Mouse (Mus musculus) monocyte, adult 5-6 weeks (primary cell): ENCODE measurements around the gene Src. TPM values are rescaled to one million over a fixed set of nuclear protein-coding genes. Genes with fewer than 3 reads are reported as not detected.

Source experiments
- ATAC-seq: fragments of 153-309, 156-312 bp; replicated peaks from 2 replicates; pipeline ENCODE4 v1.8.0; 2017; ENCODE audit warnings: mild to moderate bottlenecking; ENCODE audit not compliant: low TSS enrichment, insufficient number of reproducible peaks, severe bottlenecking, poor library complexity, low FRiP score
- total RNA-seq: library from RNA; stranded (forward); fragments of 200-1000, 200-491, 200-594 nt; gene quantifications from 3 replicates; pipeline ENCODE4 v1.2.3, GENCODE M21; 2017

The Src gene
- total RNA-seq, 1 experiment from 2014 or later = 0.29 TPM

- no peak for ATAC-seq
These were observed 90.9 kb downstream of the Src start for GRCm38 (mm10) chr2:157509182-157509581.

GRCm38 (mm10) chr2:157510031-157510430, 91.8 kb downstream of the Src start:
- ATAC-seq = no peak

GRCm38 (mm10) chr2:157512859-157513258, 94.6 kb downstream of the Src start:
- ATAC-seq = no peak

GRCm38 (mm10) chr2:157513737-157514208, 95.5 kb downstream of the Src start:
- no peak for ATAC-seq

- no peak for ATAC-seq
These were observed 96.1 kb downstream of the Src start for GRCm38 (mm10) chr2:157514353-157514752.

GRCm38 (mm10) chr2:157517526-157517925, 99.3 kb downstream of the Src start:
- no peak for ATAC-seq

- ATAC-seq = no peak
These were observed 100.2 kb downstream of the Src start for GRCm38 (mm10) chr2:157518451-157518850.

GRCm38 (mm10) chr2:157519452-157519851, 101.2 kb downstream of the Src start:
- no peak for ATAC-seq

GRCm38 (mm10) chr2:157520496-157520895, 102.3 kb downstream of the Src start:
- ATAC-seq = no peak

Other genes with a start within 250 kb of the Src start
- 30.9 to 49.8 TPM (median 34.4 TPM) in 3 replicates for gene Rbl1, start 213.9 kb upstream of the Src start, total RNA-seq
- gene Rpn2, start 139.4 kb upstream of the Src start, total RNA-seq = 116 to 132 TPM (median 127 TPM) in 3 replicates
- gene Mroh8, start 138.9 kb upstream of the Src start, total RNA-seq = not detected in 3 replicates
- gene Ghrh, start 70.9 kb upstream of the Src start, total RNA-seq = not detected in 3 replicates
- gene Manbal, start 50.9 kb upstream of the Src start, total RNA-seq = 10.4 to 20.2 TPM (median 14.3 TPM) in 3 replicates
- 0.85 to 2.6 TPM in 2 of 3 replicates, not detected in the other for gene Nnat, start 141.6 kb downstream of the Src start, total RNA-seq
- 8.2 to 31.0 TPM (median 23.0 TPM) in 3 replicates for gene Blcap, start 152.8 kb downstream of the Src start, total RNA-seq